Mouse (Mus musculus) left cerebral cortex, postnatal 25 days (tissue): ENCODE results near the gene Rnf34. TPM values are rescaled to one million over a fixed set of nuclear protein-coding genes. Genes with fewer than 3 reads are reported as not detected.

ENCODE experiments used
- DNase-seq, 2 experiments: peaks; one replicate each; pipeline ENCODE4 v3.0.0; 2022; ENCODE audit warnings: low spot score in 2 of 2, mixed read lengths in 1 of 2
- intact Hi-C: fragments of 180-260 bp; cut with DNase I; formaldehyde crosslinking; loops from one replicate; pipeline ENCODE4 v1.15.1; 2025
- total RNA-seq, 2 experiments: library from RNA; stranded (reverse); gene quantifications; 2 replicates each; pipeline ENCODE4 v1.2.3; 2021

The Rnf34 gene
- total RNA-seq, 2 experiments from 2014 or later, result 55.5 to 56.3 TPM

DNA sequence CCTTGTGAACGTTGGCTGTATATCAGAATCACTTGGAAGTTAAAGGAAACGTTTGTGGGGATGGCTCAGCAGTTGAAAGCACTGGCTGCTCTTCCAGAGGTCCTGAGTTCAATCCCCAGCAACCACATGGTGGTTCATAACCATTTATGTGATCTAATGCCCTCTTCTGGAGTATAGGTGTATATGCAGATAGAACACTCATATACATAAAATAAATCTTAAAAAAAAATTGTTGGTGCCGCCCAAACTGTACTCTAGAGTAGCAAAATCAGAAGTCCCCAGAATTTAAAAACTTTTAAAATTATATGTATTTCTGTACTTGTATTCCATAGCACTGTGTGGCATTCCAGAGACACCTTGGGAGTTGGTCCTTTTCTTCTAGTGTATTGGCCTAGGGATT lies 6.0 kb downstream of the Rnf34 start:
- no peak for DNase-seq
- intact Hi-C loops, result no loop called here

DNA sequence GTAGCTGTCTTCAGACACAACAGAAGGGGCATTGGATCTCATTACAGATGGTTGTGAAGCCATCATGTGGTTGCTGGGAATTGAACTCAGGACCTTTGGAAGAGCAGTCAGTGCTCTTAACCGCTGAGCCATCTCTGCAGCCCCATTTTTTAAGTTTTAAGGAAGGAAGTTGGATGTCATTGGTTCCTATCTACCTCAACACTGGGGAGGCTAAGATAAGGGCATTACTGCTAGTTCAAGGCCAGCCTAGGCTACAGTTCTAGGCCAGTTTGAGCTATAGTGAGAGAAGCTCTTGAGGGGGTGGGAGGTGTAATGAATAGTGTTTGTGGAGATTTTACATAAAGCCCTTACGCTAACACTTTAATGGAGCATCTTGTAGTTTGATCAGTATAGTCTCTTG lies 13.2 kb downstream of the Rnf34 start:
- intact Hi-C loops, result no loop called here
- no peak for DNase-seq

GRCm38 (mm10) chr5:122872626-122873025 lies 22.8 kb downstream of the Rnf34 start:
- DNase-seq, result no peak
- intact Hi-C loops, result no loop called here

- intact Hi-C loops, result no loop called here
- DNase-seq, result no peak
Observed at GRCm38 (mm10) chr5:122873573-122873972, 23.7 kb downstream of the Rnf34 start.

GRCm38 (mm10) chr5:122874359-122874758 lies 24.5 kb downstream of the Rnf34 start:
- DNase-seq, result no peak
- intact Hi-C loops, result no loop called here

GRCm38 (mm10) chr5:122876671-122877070 lies 26.8 kb downstream of the Rnf34 start:
- no peak for DNase-seq
- intact Hi-C loops, result no loop called here

DNA sequence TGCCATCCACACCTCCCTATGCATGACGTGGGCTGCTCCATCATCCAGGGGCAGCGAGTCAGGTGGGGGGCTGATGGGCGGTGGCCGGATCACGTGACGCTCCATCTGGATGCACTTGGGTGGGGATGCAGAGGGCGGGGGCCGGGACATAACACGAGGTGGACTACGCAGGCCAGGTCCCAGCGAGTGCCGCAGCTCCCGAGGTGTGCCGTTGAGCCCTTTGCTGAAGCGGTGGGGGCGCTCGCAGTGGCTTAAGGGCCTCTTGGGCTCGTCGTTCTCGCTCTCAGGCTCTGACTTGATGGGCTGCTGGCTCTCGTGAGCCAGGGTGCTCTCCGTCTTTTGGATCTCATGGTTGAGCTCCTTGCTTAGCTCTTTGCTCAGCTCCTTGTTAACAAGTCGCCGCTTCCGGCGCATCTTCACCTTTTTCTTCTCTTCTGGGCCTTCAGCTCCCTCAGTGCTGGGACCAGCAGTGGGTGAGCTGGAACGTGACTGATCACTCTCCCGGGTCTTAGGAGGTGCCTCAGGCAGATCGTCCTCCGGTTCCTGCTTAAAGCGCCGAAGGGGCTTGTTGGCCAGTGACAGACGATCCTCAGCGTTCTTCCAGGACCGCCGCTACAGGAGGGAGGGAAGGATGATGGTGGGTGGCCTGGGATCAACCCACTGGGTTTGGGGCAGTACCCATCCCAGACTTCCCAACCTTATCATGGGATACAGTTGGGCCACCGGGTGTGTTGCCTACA lies 30.6 kb downstream of the Rnf34 start:
- intact Hi-C loops, result loop anchor here (5.0 kb wide), 1 partner anchor 68 kb away; no protein-coding TSS in a partner anchor
- no peak for DNase-seq

DNA sequence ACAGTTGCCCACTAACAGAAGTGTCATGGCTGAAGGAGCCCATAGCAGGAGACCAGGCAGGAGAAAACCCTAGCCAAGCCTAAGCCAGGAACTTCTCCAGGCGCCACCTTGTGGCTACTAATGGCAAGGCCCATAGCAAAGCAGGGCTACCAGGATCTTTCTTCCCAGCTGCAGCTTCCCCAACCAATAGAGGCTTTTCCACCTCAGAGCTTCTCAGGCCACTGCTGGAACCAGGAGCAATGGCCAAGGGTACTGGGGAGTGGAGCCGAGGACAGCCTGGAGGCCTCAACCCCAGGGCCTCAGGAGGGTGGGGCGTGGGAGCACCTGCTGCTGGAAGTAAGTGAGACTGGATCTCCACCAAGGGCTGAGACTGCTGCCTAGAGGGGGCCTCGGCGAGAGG lies 31.5 kb downstream of the Rnf34 start:
- intact Hi-C loops, result loop anchor here (5.0 kb wide), 1 partner anchor 69 kb away; no protein-coding TSS in a partner anchor

GRCm38 (mm10) chr5:122882256-122883050 lies 32.6 kb downstream of the Rnf34 start:
- DNase-seq, result no peak
- intact Hi-C loops, result loop anchor here (5.0 kb wide), 1 partner anchor 70 kb away; no protein-coding TSS in a partner anchor

More for the DNA sequence above, 31.5 kb downstream of the Rnf34 start:
- peak; percentile 65 to 72 for DNase-seq

GRCm38 (mm10) chr5:122883237-122883636 lies 33.4 kb downstream of the Rnf34 start:
- DNase-seq, result no peak
- intact Hi-C loops, result loop anchor here (5.0 kb wide), 1 partner anchor 71 kb away; no protein-coding TSS in a partner anchor

GRCm38 (mm10) chr5:122883652-122884235 lies 33.9 kb downstream of the Rnf34 start:
- DNase-seq, result no peak
- intact Hi-C loops, result loop anchor here (5.0 kb wide), 1 partner anchor 71 kb away; no protein-coding TSS in a partner anchor

DNA sequence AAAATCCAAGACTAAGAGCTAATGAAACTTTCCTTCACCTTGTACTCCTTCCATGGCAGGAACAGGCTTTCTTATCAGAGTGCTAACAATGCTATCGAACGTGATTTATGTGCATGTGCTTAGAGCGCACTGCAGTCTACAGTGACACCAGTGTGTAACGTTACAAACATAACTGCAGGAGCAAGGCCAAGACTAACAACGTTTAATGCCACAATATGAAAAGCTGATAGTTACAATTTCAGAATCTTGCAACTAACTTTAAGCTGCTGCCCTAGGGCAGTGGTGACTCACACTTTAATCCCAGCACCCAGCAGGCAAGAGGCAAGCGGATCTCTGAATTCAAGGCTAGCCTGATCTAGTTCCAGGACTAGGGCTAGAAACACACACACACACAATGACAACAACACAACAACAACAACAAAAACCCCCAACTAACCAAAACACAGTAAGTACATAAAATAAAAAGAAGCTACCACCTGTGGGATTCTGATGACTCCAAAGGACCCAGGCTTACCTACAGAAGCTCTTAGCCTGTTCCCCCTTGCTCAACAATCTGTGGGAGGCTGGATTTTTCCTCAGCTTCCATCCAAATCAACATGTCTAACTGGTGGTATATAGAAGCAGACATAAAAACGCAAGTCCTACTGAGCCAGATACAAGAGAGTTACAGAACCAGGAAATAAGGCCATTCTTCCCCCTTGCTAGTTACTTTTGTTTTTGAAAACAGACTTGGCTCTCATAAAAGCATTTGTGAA lies 34.9 kb downstream of the Rnf34 start:
- intact Hi-C loops, result loop anchor here (5.0 kb wide), 1 partner anchor 72 kb away; no protein-coding TSS in a partner anchor
- no peak for DNase-seq

DNA sequence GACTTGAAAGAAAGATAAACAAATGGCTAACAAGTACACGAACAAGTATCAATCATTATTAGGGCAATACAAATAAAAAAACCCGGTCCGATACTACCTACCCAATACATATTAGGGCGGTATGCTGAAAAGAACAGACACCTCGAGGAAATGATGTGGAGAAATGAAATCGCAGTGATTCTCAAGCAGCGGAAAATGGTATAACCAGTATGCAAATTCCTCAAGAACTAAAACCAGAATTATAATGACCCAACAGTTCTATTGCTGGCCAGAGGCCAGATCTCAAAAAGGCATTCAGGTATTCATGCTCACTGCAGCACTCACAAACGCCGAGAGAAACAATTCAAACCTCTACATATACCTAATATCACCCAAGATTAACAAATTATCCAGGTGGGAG lies 37.2 kb downstream of the Rnf34 start:
- intact Hi-C loops, result no loop called here
- no peak for DNase-seq

DNA sequence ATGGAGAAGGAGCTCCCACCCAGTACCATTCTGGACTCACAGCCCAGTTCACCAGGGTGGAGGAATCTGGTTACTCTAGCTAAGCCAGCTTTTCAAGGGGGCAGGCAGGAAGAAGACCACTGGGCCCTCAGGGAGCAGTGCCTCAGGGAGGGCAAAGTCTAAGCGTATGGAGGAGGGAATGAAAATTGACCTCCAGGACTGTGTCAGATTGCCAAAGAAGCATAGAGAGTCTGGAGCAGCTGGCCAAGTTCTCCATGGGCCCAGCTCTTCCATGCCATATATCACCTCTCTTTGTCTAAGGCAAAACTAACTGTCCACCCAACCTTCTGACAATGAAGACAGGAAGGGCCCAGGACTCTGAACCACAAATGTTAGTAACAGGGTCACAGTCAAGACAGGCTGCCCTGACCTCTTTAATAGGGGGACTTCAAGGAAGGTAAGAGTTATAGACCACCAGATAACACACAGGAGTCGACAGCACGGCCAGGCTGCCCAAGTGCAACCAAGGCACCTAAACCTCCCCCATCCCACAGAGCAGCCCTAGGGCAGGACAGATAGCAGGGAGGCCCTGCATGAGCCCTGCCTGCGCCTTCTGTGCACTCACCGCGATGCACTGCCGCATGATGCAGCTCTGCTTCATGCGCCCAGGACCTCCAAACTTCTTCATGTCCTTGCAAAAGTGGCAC lies 38.2 kb downstream of the Rnf34 start:
- intact Hi-C loops, result no loop called here
- no peak for DNase-seq

DNA sequence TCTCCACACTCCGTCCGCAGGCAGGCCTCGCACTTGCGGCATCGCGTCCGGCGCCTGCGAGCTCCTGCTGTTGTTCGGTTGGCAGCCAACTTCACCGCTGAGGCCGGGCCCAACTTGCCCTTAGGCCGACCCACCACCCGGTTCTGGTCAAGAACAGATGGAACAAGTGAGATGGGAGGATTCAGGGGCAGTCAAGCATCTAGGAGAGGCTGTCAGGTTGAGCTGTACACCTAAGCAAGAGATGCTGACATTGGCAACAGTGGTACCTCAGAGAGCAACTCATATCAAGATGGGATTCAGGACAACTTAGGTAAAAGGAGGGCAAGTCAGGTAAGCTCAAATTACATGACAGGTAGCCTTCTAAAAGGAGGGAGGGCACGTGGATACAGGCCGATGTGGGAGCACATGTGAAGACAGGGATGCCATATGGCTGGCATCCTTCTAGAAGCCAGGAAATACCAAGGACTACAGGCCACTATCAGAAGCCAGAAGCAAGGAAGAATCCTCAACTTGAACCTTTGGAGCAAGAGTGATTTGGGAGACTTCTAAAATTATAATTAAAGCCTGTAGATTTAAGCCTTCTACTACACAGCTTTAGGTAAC lies 38.9 kb downstream of the Rnf34 start:
- intact Hi-C loops, result no loop called here
- DNase-seq, result no peak

DNA sequence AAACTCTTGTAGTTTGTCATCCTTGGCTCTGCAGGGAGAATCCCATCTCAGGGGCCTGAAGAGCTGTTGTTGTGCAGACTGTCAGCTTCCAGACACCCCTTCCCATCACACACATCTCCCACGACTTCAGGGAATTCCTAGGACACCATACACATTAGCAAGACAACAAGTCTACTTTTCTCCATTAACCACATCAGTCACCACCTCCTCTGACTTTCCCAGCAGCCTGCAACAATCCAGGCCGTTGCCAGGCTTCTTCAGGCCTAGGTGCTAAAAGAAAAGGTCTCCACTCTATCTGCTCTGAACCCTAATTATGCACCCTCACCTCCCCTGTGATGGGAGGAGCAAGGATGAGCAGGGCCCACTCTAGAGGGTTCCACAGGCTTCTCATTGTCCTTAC lies 40.5 kb downstream of the Rnf34 start:
- no peak for DNase-seq
- intact Hi-C loops, result no loop called here

DNA sequence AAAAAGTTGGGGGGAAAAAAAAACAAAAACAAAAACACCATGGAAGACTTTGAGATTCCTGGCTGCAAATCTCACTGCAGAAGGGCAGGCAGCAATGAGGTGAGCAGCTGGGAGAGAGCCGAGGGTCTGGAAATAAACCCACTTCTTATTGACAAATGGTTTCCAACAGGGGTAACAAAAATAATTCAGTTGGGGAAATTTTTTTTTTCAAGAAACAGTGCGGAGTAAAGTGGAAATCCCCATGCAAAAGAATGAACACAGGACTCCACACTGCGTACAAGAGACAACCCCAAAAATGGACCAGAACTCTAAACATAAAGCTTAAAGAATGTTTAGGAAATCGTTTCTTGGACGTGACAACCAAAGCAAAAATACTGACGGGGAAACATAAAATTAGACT lies 43.4 kb downstream of the Rnf34 start:
- DNase-seq, result no peak
- intact Hi-C loops, result no loop called here

- intact Hi-C loops, result no loop called here
- peak; percentile 53 to 87 for DNase-seq
Observed at GRCm38 (mm10) chr5:122894007-122894637, 44.3 kb downstream of the Rnf34 start.
